Mouse (Mus musculus) inflammation-experienced regulatory T-cells, adult 6 months (primary cell): ENCODE measurements around the gene Adgre5. TPM values are rescaled to one million over a fixed set of nuclear protein-coding genes. Genes with fewer than 3 reads are reported as not detected.

Experiments
- ATAC-seq: one replicate; pipeline ENCODE4 v1.8.0; 2017
- polyA plus RNA-seq, 3 experiments: library from polyadenylated mRNA; unstranded; fragments of 100-300 nt; shearing (Covaris generic); gene quantifications; one replicate each; pipeline ENCODE4 v1.2.1; 2017

The Adgre5 gene
- polyA plus RNA-seq, 3 experiments from 2014 or later, result 177 to 212 (median 210) TPM

DNA sequence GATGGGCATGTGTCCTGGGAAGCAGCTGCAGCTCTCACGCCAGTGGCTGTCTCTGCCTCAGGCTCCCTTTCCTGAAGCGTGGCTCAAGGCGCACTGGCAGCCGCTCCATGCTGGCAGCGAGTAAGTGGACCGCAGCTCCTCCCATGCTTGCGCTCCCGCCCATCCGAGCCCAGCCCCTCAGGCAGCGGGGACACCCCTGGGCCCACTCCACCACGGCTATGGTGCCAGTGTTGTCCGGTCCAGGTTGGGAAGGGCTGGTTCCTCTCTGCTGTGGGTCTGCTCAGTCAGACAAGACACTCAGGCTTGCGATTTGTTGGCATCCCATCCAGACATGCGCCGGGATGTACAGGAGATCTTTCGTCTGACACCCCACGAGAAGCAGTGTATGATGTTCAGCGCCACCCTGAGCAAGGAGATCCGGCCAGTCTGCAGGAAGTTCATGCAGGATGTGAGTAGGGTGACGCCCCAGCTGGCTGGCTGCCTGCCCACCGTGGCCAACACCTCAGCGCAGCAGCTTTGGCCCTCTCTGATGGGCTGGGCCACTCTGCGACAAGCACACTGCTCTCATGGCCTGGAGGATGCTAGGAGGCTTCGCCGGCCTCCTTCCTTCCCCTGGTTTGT, 19.6 kb downstream of the Adgre5 start:
- ATAC-seq, result no peak

DNA sequence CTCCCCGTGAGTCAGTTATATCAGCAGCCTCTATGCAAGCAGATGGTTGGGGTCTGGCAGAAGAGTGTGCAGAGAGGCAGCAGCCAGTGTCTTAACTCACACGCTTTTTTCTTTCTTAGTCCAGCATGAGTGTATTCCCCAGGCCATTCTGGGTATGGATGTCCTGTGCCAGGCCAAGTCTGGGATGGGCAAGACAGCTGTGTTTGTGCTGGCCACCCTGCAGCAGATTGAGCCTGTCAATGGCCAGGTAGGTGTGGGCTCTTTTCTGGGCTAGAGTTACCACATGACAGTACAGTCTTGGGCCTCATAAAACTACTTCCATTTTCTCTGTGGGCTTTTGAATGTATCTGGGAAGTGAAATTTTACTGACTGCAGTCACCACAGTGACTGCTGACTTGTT, 21.4 kb downstream of the Adgre5 start:
- ATAC-seq, result no peak

GRCm38 (mm10) chr8:83719048-83719447, 22.1 kb downstream of the Adgre5 start:
- no peak for ATAC-seq

- ATAC-seq, result no peak
Measured at GRCm38 (mm10) chr8:83716563-83716962, 24.6 kb downstream of the Adgre5 start.

DNA sequence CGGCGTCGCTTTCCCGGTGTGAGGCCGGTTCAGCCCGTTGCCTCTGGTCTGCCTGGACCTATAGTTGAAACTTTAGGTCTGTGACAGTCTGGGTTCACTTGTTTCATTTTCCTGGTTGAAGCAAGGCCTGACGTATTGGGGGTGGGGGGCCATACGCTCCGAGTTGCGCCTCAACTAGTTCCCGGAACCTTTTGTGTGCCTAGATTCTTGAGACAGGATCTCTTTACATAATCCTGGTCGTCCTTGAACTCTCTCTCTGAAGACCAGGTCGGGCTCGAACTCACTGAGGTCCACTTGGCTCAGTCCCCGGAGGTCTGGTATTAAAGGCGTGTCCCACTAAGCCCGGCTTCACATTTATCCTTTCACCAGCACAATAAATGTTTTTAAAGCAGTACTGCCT, 25.4 kb downstream of the Adgre5 start:
- ATAC-seq, result no peak

DNA sequence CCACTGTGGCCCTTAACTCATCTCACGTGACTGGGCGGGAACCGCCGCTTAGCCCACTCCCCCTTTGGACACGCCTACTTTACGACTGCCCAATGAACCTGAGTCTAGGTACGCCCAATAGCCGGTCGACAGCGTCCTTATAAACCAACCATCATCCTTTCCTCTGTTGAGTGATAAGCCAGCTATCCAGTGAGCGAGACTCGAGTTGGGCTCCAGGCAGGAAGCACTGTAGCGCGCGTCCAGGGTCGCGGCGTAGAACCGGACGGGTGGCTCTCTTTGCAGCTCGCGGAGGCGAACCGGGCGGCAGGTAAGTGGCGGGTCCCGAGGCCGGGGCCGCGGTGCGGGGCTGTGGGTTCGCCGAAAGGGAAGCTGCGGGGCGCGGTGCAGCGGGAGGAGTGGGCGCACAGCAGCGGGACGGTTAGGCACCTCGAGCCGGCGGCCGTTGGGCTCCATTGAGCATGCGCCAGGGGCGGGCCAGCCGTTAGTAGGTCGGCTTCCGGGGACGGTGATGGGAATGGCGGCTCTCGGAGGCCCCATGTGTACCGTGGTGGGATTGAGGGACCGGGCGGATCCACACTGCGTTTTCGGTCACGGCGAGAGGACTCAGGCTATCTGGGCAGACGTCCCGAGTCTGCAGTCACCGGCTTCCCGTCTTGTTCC, 26.0 kb downstream of the Adgre5 start, which contains the start of gene Ddx39:
Gene Ddx39, plus strand, starts transcription at position 147 of the 660 bp plus-strand sequence.
- peak; percentile 99 for ATAC-seq

DNA sequence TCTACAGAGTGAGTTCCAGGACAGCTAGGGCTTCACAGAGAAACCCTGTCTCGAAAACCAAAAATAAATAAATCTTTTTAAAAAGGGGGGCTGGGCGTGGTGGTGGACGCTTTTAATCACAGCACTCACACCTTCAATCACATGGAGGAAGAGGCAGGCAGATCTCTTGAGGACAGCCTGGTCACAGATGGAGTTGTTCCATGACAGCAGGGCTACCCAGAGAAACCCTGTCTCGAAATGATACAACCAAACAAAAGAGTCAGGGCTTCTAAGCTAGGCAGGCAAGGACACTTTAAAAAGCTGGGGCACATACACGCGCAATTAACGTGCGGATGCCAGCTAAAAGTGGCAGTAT, 26.5 kb downstream of the Adgre5 start:
- no peak for ATAC-seq

GRCm38 (mm10) chr8:83707554-83707953, 33.6 kb downstream of the Adgre5 start:
- ATAC-seq, result no peak

DNA sequence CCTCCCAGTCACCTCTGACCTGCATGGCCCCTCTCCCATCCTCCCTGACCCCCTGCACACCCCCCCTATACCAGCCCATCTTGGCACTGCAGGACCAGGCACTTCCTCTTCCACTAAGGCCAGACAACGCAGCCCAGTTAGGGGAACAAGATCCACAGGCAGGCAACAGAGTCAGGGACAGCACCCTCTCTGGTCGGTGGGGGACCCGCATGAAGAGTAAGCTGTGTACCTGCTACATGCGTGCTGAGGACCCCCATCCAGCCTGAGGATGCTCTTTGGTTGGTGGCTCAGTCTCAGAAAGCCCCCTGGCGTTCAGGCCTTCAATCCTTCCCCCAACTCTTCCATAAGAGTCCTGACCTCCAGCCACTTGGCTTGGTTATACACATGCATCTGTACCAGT, 34.7 kb downstream of the Adgre5 start:
- no peak for ATAC-seq

GRCm38 (mm10) chr8:83703426-83703825, 37.7 kb downstream of the Adgre5 start:
- no peak for ATAC-seq

GRCm38 (mm10) chr8:83700423-83701085, 40.6 kb downstream of the Adgre5 start:
- no peak for ATAC-seq

DNA sequence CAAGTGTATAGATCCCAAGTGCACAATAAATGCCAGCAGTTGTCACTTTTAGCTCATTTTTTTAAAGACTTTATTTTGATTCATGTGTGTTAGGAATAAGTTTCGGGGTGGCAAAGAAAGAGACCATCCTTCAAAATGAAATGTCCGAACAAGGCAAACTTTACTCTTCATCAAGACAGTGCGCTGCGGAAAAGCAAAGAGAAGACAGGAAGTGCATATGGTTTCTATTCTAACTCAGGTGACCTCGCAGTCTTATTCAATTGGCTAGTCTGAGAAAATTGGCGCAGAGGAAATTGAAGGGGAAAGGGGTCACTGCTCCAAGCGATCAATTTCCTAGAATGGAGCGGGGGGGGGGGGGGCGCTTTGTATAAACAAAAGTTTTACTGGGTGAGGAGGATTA, 41.6 kb downstream of the Adgre5 start:
- peak; percentile 71 for ATAC-seq

- no peak for ATAC-seq
Measured at GRCm38 (mm10) chr8:83698661-83699453, 42.3 kb downstream of the Adgre5 start, which contains the start of gene Pkn1. Gene Pkn1 (minus strand): TSS chr8:83699179.

DNA sequence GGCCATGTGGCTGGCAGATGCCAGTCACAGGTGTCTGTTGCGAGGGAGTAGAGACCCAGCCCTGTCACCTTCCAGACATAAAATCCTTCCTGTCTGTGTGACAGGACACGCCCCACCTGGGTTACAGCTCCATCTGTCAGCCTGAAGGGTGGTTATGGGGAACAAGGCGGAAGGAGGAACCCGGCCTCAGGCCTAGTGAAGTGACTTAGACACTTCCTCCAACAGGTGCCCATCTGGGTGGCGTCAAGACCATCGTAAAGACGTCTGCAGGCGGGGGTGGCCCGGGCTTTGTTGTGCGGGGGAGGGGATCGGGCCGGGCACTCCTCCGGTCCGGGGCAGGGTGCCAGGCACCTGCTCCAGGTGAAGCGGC, 42.9 kb downstream of the Adgre5 start:
- ATAC-seq, result peak; percentile 77

DNA sequence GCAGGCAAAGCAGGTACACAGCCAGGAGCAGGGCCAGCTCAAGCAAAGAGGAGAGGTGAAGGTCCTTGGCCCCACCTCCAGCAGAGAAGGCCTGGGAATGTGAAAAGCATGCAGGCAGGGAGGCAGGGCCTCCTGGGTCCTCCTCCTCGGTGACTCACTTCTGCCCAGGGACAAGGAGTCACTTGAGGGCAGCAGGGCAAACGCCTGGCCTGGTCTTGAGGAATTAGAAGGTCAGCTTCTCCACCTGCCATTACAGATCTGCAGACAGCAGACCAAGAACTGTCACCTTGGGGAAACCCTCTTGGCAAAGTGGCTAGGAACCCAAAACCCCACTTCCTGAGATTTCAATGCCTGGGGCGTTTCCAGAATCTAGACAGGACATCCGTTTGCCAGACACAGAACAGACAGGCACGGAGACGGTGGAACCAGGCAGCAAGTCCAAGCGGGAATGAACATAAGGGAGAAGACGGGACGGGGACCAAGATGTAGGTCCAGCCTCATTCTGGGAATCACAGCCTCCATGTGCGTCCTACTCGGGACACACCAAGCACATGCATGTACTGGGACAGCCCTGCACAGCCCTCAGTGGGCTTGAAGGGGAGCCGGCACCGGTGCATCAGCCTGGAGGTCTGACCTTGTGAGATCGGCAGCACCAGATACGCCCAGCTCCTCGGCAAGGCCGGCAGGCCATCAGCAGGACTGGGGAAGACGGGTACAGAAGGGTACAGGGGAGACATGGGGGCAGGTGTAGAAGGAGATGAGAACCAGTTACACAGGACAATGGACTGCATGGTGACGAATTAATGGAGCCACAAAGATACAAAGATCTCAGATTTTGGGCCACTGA, 43.5 kb downstream of the Adgre5 start:
- no peak for ATAC-seq

GRCm38 (mm10) chr8:83695351-83696106, 45.6 kb downstream of the Adgre5 start:
- ATAC-seq, result no peak

DNA sequence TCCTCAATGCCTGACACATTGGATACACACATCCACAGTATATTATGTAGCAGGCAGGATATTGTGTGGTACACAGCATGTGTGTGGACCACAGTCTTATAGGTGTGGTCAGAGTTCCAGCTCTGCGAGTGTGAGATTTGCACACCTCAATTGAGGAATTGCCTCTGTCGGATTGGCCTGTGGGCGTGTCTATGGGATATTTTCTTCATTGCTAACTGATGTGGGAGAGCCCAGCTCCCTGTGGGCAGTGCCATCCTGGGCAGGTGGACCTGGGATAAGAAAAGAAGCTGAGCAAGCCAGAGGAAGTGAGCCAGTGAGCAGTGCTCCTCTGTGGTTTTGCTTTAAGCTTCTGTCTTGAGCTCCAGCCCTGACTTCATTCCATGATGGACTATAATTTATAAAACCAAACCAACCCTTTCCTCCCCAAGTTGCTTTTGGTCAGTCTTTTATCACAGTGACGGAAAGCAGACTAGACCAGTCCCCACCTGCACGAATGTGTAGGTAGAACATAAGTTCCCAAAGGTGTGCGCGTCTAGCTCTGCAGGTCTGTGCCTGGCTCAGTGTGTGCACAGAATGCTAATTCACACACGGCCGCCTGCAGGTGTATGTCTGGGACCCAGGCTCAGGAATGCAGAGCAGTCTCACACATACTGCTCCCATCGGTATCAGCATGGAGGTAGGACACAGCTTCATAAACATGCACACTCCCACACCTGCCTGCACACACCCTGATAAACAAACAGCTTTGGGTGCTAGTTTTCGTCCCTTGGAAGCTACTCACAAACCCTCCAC, 46.6 kb downstream of the Adgre5 start:
- ATAC-seq, result no peak

GRCm38 (mm10) chr8:83693609-83694236, 47.4 kb downstream of the Adgre5 start:
- ATAC-seq, result no peak

DNA sequence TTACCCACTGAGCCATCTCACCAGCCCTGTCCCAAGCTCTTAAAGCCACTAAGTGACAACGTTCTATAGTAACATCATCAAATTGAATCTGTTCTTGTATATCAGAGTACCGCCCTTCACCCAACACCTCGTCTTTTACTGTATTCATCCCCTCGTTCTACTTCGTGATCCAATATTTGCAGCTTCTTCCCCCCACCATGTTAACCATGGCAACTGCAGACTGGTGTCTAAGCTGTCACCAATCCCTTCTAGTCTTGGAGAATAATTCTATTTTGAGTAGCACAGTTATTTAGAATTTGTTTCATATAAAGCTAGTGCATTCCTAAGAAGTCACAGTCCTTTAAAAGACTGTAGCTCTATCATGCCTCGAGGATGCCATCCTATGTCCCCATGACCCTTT, 51.9 kb downstream of the Adgre5 start:
- ATAC-seq, result no peak

GRCm38 (mm10) chr8:83684517-83684916, 56.6 kb downstream of the Adgre5 start:
- no peak for ATAC-seq
